Mouse (Mus musculus) ES-E14 (cell line): ENCODE results near the gene Hsh2d.

ENCODE experiments used
- CHD2 ChIP-seq: IDR thresholded peaks from 2 replicates; pipeline ENCODE4 v1.6.1; 2014; ENCODE audit warnings: mild to moderate bottlenecking, low read depth, low read length, inconsistent platforms
- ZNF384 ChIP-seq: IDR thresholded peaks from 2 replicates; pipeline ENCODE4 v1.6.1; 2012; ENCODE audit warnings: low read depth, low read length, inconsistent platforms

GRCm38 (mm10) chr8:72158096-72158495, 31.3 kb upstream of the Hsh2d start:
- TF ChIP-seq ZNF384 (no peak), CHD2 (no peak)
